Mouse (Mus musculus): ENCODE measurements at regions not wholly inside any gene's neighbourhood (a gene's known extent, or its start where the extent isn't known, plus 50 kb on each side); places are given as distances from the start of the nearest gene placed in this dataset.

GRCm38 (mm10) chr8:89284871-89285564, 241.1 kb upstream of the Sall1 start:
- TF ChIP-seq POLR2A (IDR thresholded peaks at IDR 0.05; ENCODE audit: borderline replicate concordance, extremely low read depth, insufficient read depth, insufficient read length, poor library complexity, severe bottlenecking) (no peak), CTCF (IDR thresholded peaks at IDR 0.05; ENCODE audit: borderline replicate concordance, extremely low read depth, insufficient read depth, insufficient read length) (no peak)
